8 mouse cellular contexts compared by ENCODE assay signal in the genomic region with DNA sequence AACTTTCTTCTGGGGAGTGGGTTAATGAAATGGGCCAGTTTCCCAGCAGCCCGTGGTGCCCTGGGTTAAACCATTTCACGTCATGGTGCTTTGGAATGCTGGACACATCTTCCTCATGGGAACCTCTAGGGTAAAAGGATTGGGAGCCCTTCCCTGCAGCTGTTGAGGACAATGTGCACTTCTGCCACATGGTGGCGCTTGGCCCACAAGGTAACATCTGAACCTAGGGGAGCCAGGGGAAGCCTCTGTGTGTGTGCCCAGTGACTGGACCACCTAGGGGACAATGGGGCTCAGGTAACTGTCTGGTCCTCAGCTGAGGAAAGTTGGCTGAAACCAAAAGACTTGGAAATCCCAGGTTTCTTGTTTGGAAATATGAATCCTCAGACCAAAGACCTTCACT. TPM values are rescaled to one million over a fixed set of nuclear protein-coding genes. Genes with fewer than 3 reads are reported as not detected.
DNase-seq lines count a peak whose midpoint lies in the region; ATAC-seq and TF ChIP-seq lines count a peak whose summit lies in the region.

No protein-coding gene starts in this region.

- no peaks in the 10 kb centered on the region for H3K27me3 ChIP-seq in forebrain, embryonic 11.5 days (ENCODE audit: control insufficient read depth, insufficient read depth, low read length)
- H3K27me3 ChIP-seq in midbrain, embryonic 11.5 days (ENCODE audit: control insufficient read depth, insufficient read depth, low read length) = no peaks in the 10 kb centered on the region

- TF ChIP-seq POLR2A in bone marrow macrophage, adult 2 months (IDR thresholded peaks at IDR 0.05; ENCODE audit: borderline replicate concordance, low read depth, low read length) = no peak

- ATAC-seq in forebrain, embryonic 11.5 days (replicated peaks; ENCODE audit: low FRiP score) = no peak
- peak; percentile 69 to 76; a peak in 3 of 4 replicates for ATAC-seq in hematopoietic stem cell, adult 5-6 weeks (replicated peaks in 1 of 2; ENCODE audit: insufficient read depth in 1 of 2, low FRiP score in 2 of 2, low TSS enrichment in 1 of 2, low read depth in 1 of 2, poor library complexity in 2 of 2, severe bottlenecking in 2 of 2)
- peak; percentile 70 for ATAC-seq in midbrain, embryonic 11.5 days (ENCODE audit: low FRiP score)
- ATAC-seq in activated CD4-positive, CD25-positive, alpha-beta regulatory T cell, adult 4 months = no peak

- no peaks in the 10 kb centered on the region for H3K36me3 ChIP-seq in forebrain, embryonic 11.5 days (ENCODE audit: control insufficient read depth, insufficient read depth, low read length)
- H3K36me3 ChIP-seq in midbrain, embryonic 11.5 days (ENCODE audit: control insufficient read depth, insufficient read depth, low read length) = no peaks in the 10 kb centered on the region

- peak; percentile 78 for DNase-seq in MN1 (ENCODE audit: low spot score)
- peak; percentile 83 for DNase-seq in forebrain, embryonic 11.5 days (ENCODE audit: low spot score)
- peak; percentile 69 to 77 for DNase-seq in left cerebral cortex, postnatal 14 days (ENCODE audit: low spot score in 2 of 2)
- DNase-seq in midbrain, embryonic 11.5 days (ENCODE audit: low spot score, missing footprints) = peak; percentile 93
- DNase-seq in skeletal muscle tissue, adult 2 months (ENCODE audit: low read depth, low spot score) = peak; percentile 49

- no peak overlapping the region for H3K4me3 ChIP-seq in bone marrow macrophage, adult 2 months (ENCODE audit: insufficient read depth, low read length)
- no peak overlapping the region for H3K4me3 ChIP-seq in forebrain, embryonic 11.5 days (ENCODE audit: low read depth, low read length)
- no peak overlapping the region for H3K4me3 ChIP-seq in midbrain, embryonic 11.5 days (ENCODE audit: low read depth, low read length)

- intact Hi-C loops in left cerebral cortex, postnatal 14 days (cut with DNase I) = loop anchor here (1.0 to 10.0 kb wide), 2 partner anchors 98 to 398 kb away; no protein-coding TSS in a partner anchor

- H3K9ac ChIP-seq in forebrain, embryonic 11.5 days (ENCODE audit: low read length) = no peak overlapping the region
- H3K9ac ChIP-seq in midbrain, embryonic 11.5 days (ENCODE audit: low read length) = no peak overlapping the region

- H3K4me1 ChIP-seq in bone marrow macrophage, adult 2 months (ENCODE audit: control insufficient read depth, insufficient read depth, low read length) = no peaks in the 10 kb centered on the region
- H3K4me1 ChIP-seq in forebrain, embryonic 11.5 days (replicated peaks; ENCODE audit: control insufficient read depth, insufficient read depth, low read length) = no peaks in the 10 kb centered on the region
- no peaks in the 10 kb centered on the region; the same call in 1 of the 2 replicates for H3K4me1 ChIP-seq in midbrain, embryonic 11.5 days (ENCODE audit: control insufficient read depth, insufficient read depth, low read length)

- no peaks in the 10 kb centered on the region for H3K9me3 ChIP-seq in forebrain, embryonic 11.5 days (ENCODE audit: control insufficient read depth, low read length)
- no peaks in the 10 kb centered on the region for H3K9me3 ChIP-seq in midbrain, embryonic 11.5 days (ENCODE audit: control insufficient read depth, low read length)

- no peak overlapping the region for H3K4me2 ChIP-seq in forebrain, embryonic 11.5 days (ENCODE audit: low read depth, low read length, severe bottlenecking)
- H3K4me2 ChIP-seq in midbrain, embryonic 11.5 days = no peak overlapping the region

- H3K27ac ChIP-seq in bone marrow macrophage, adult 2 months (ENCODE audit: insufficient read depth, low read depth, low read length) = no peak overlapping the region
- no peak overlapping the region for H3K27ac ChIP-seq in forebrain, embryonic 11.5 days (ENCODE audit: low read depth, low read length)
- no peak overlapping the region for H3K27ac ChIP-seq in midbrain, embryonic 11.5 days (ENCODE audit: low read depth, low read length)

- WGBS in forebrain, embryonic 11.5 days = 7% methylated on average over 3 of the region's 3 CpGs
- whole genome bisulfite sequencing in midbrain, embryonic 11.5 days = 9% methylated on average over 3 of the region's 3 CpGs

- TF ChIP-seq CTCF in bone marrow macrophage, adult 2 months (IDR thresholded peaks at IDR 0.05; ENCODE audit: low read depth, low read length) = peak; percentile 48; the same call in 1 of the 2 replicates

RNA-seq across cellular contexts. Expression of gene 1700019N19Rik, which starts 12.1 kb away (rescaled TPM):
- not detected in 2 replicates for polyA plus RNA-seq in bone marrow macrophage, adult 2 months (2012; ENCODE audit: insufficient read depth, insufficient read length, missing spikeins)
- not detected in 2 replicates for polyA plus RNA-seq in forebrain, embryonic 11.5 days (2014; fragmentation: Nextera tagmentation; extraction: Ambion mirVana)
- not detected in 2 replicates for total RNA-seq in hematopoietic stem cell, adult 5-6 weeks (2017)
- not detected for total RNA-seq in left cerebral cortex, postnatal 14 days (2021)
- not detected in 2 replicates for polyA plus RNA-seq in midbrain, embryonic 11.5 days (2014; fragmentation: Nextera tagmentation; extraction: Ambion mirVana)
- polyA plus RNA-seq in activated CD4-positive, CD25-positive, alpha-beta regulatory T cell, adult 4 months (2017; shearing (Covaris generic)) = not detected

RNA-seq across cellular contexts. Expression of gene Pnliprp2, which starts 46.8 kb away (rescaled TPM):
- not detected in 2 replicates for polyA plus RNA-seq in bone marrow macrophage, adult 2 months (2012; ENCODE audit: insufficient read depth, insufficient read length, missing spikeins)
- polyA plus RNA-seq in forebrain, embryonic 11.5 days (2014; fragmentation: Nextera tagmentation; extraction: Ambion mirVana) = not detected in 2 replicates
- not detected in 2 replicates for total RNA-seq in hematopoietic stem cell, adult 5-6 weeks (2017)
- not detected for total RNA-seq in left cerebral cortex, postnatal 14 days (2021)
- polyA plus RNA-seq in midbrain, embryonic 11.5 days (2014; fragmentation: Nextera tagmentation; extraction: Ambion mirVana) = not detected in 2 replicates
- not detected for polyA plus RNA-seq in activated CD4-positive, CD25-positive, alpha-beta regulatory T cell, adult 4 months (2017; shearing (Covaris generic))

Comparison
In these comparisons a context has a peak if more than half of its experiments do, and no peak if none do; other contexts are left out.
1. ATAC-seq: peak in hematopoietic stem cell, adult 5-6 weeks (2 of 2) and midbrain, embryonic 11.5 days (single experiment); none in forebrain, embryonic 11.5 days (single experiment) and activated CD4-positive, CD25-positive, alpha-beta regulatory T cell, adult 4 months (single experiment).
2. Peak in every context shown above with its lines, with median percentiles within 50 percentile points of each other: DNase-seq.